Mouse (Mus musculus) gastrocnemius, postnatal 36 days (tissue): ENCODE results near the gene Glce. TPM values are rescaled to one million over a fixed set of nuclear protein-coding genes. Genes with fewer than 3 reads are reported as not detected.

ENCODE experiments used
- DNase-seq, 2 experiments: peaks; one replicate each; pipeline ENCODE4 v3.0.0; 2022
- intact Hi-C: fragments of 180-260 bp; cut with DNase I; formaldehyde crosslinking; loops from one replicate; pipeline ENCODE4 v1.15.1; 2025
- total RNA-seq, 2 experiments: library from RNA; stranded (reverse); gene quantifications; 2 replicates each; pipeline ENCODE4 v1.2.3; 2021

The Glce gene
- total RNA-seq, 2 experiments from 2014 or later: 5.0 to 7.2 TPM

- no peak for DNase-seq
- intact Hi-C loops: no loop called here
These were observed 80.3 kb downstream of the Glce start for GRCm38 (mm10) chr9:62042167-62042566.

- DNase-seq: peak; percentile 81 to 87
- intact Hi-C loops: loop anchor here (1.0 kb wide), 1 partner anchor 204 kb away; no protein-coding TSS in a partner anchor
These were observed 82.3 kb downstream of the Glce start for GRCm38 (mm10) chr9:62040008-62040608.

- no peak for DNase-seq
- intact Hi-C loops: loop anchor here (5.0 kb wide), 1 partner anchor 64 kb away; no protein-coding TSS in a partner anchor
These were observed 86.6 kb downstream of the Glce start for GRCm38 (mm10) chr9:62035806-62036205.

GRCm38 (mm10) chr9:62032206-62032605 lies 90.2 kb downstream of the Glce start:
- intact Hi-C loops: no loop called here
- no peak for DNase-seq

GRCm38 (mm10) chr9:62028072-62028471 lies 94.4 kb downstream of the Glce start:
- no peak for DNase-seq
- intact Hi-C loops: no loop called here

GRCm38 (mm10) chr9:62026600-62026999 lies 95.9 kb downstream of the Glce start, which contains the start of gene Paqr5:
Gene Paqr5, minus strand, starts transcription at chr9:62026856.
- intact Hi-C loops: no loop called here
- DNase-seq: no peak

- DNase-seq: no peak
- intact Hi-C loops: no loop called here
These were observed 97.4 kb downstream of the Glce start for GRCm38 (mm10) chr9:62025056-62025455.

- DNase-seq: no peak
- intact Hi-C loops: no loop called here
These were observed 98.6 kb downstream of the Glce start for GRCm38 (mm10) chr9:62023879-62024278.

GRCm38 (mm10) chr9:62022961-62023680 lies 99.3 kb downstream of the Glce start:
- intact Hi-C loops: no loop called here
- DNase-seq: no peak

GRCm38 (mm10) chr9:62021583-62022120 lies 100.8 kb downstream of the Glce start:
- intact Hi-C loops: no loop called here
- no peak for DNase-seq

GRCm38 (mm10) chr9:62020259-62020658 lies 102.2 kb downstream of the Glce start:
- intact Hi-C loops: no loop called here

GRCm38 (mm10) chr9:62018229-62019093 lies 104.0 kb downstream of the Glce start:
- intact Hi-C loops: no loop called here
- no peak for DNase-seq

More at GRCm38 (mm10) chr9:62020259-62020658, 102.2 kb downstream of the Glce start:
- DNase-seq: no peak

- intact Hi-C loops: no loop called here
- DNase-seq: no peak
These were observed 105.1 kb downstream of the Glce start for GRCm38 (mm10) chr9:62017329-62017728.

- DNase-seq: no peak
- intact Hi-C loops: no loop called here
These were observed 107.0 kb downstream of the Glce start for GRCm38 (mm10) chr9:62015504-62015903.

GRCm38 (mm10) chr9:62013316-62014097 lies 108.9 kb downstream of the Glce start:
- intact Hi-C loops: no loop called here
- no peak for DNase-seq

GRCm38 (mm10) chr9:62008360-62008759 lies 114.1 kb downstream of the Glce start:
- intact Hi-C loops: no loop called here
- no peak for DNase-seq
